Mouse (Mus musculus) erythroblast, embryonic 14.5 days (primary cell): ENCODE data around the gene Tenm4. TPM values are rescaled to one million over a fixed set of nuclear protein-coding genes. Genes with fewer than 3 reads are reported as not detected.

ENCODE experiments used
- H3K27me3 ChIP-seq: 2 replicates; pipeline ENCODE4 v1.6.1; 2012; ENCODE audit warnings: inconsistent platforms; ENCODE audit not compliant: control insufficient read depth
- H3K36me3 ChIP-seq: 2 replicates; pipeline ENCODE4 v1.6.1; 2012; ENCODE audit warnings: mild to moderate bottlenecking, inconsistent platforms; ENCODE audit not compliant: control insufficient read depth
- H3K4me1 ChIP-seq: 2 replicates; pipeline ENCODE4 v1.6.1; 2012; ENCODE audit warnings: inconsistent platforms; ENCODE audit not compliant: control insufficient read depth
- H3K4me3 ChIP-seq: replicated peaks from 2 replicates; pipeline ENCODE3; 2012; ENCODE audit warnings: moderate library complexity, mild to moderate bottlenecking, inconsistent platforms
- H3K9me3 ChIP-seq: 2 replicates; pipeline ENCODE4 v1.6.1; 2012; ENCODE audit warnings: low read length, inconsistent platforms, mixed read lengths; ENCODE audit not compliant: control insufficient read depth
- GATA1 ChIP-seq: IDR thresholded peaks from 2 replicates; pipeline ENCODE4 v1.6.1; 2012; ENCODE audit warnings: low read length, inconsistent platforms, mixed read lengths
- TAL1 ChIP-seq: IDR thresholded peaks from 3 replicates; pipeline ENCODE4 v1.6.1; 2012; ENCODE audit warnings: low read length, inconsistent platforms, mixed read lengths
- polyA plus RNA-seq: library from polyadenylated mRNA; stranded (reverse); fragments of >175 nt; gene quantifications from 2 replicates; pipeline ENCODE4 v1.2.3, GENCODE M21; 2012

Gene Tenm4
- polyA plus RNA-seq, 1 experiment = not detected

- Histone ChIP-seq H3K36me3 (no peaks in the 10 kb centered on the region), H3K27me3 (peaks cover 9% of the 10 kb centered on the region), H3K4me1 (no peaks in the 10 kb centered on the region), H3K9me3 (no peaks in the 10 kb centered on the region), H3K4me3 (no peak overlapping the region)
- TF ChIP-seq GATA1 (no peak), TAL1 (no peak)
These were observed 478.1 kb downstream of the Tenm4 start for GRCm38 (mm10) chr7:96649171-96649570.

- Histone ChIP-seq H3K36me3 (no peaks in the 10 kb centered on the region), H3K4me3 (no peak overlapping the region), H3K9me3 (no peaks in the 10 kb centered on the region), H3K27me3 (peaks cover 4% of the 10 kb centered on the region), H3K4me1 (no peaks in the 10 kb centered on the region)
- TF ChIP-seq TAL1 (no peak), GATA1 (no peak)
These were observed 479.4 kb downstream of the Tenm4 start for GRCm38 (mm10) chr7:96650435-96650834.

GRCm38 (mm10) chr7:96651055-96651454 lies 480.0 kb downstream of the Tenm4 start:
- H3K27me3 ChIP-seq = no peaks in the 10 kb centered on the region
- no peak overlapping the region for H3K4me3 ChIP-seq
- no peaks in the 10 kb centered on the region for H3K36me3 ChIP-seq
- H3K4me1 ChIP-seq = no peaks in the 10 kb centered on the region
- TF ChIP-seq TAL1 = no peak
- no peak for TF ChIP-seq GATA1
- H3K9me3 ChIP-seq = no peaks in the 10 kb centered on the region

GRCm38 (mm10) chr7:96651626-96652341 lies 480.7 kb downstream of the Tenm4 start:
- no peaks in the 10 kb centered on the region for H3K9me3 ChIP-seq
- no peaks in the 10 kb centered on the region for H3K27me3 ChIP-seq
- no peaks in the 10 kb centered on the region for H3K4me1 ChIP-seq
- TF ChIP-seq GATA1 = no peak
- TF ChIP-seq TAL1 = no peak
- H3K36me3 ChIP-seq = no peaks in the 10 kb centered on the region
- H3K4me3 ChIP-seq = no peak overlapping the region

GRCm38 (mm10) chr7:96652844-96653243 lies 481.8 kb downstream of the Tenm4 start:
- TF ChIP-seq GATA1 (no peak), TAL1 (no peak)
- no peaks in the 10 kb centered on the region for H3K9me3 ChIP-seq
- no peaks in the 10 kb centered on the region for H3K36me3 ChIP-seq
- no peak overlapping the region for H3K4me3 ChIP-seq
- H3K4me1 ChIP-seq = no peaks in the 10 kb centered on the region
- no peaks in the 10 kb centered on the region for H3K27me3 ChIP-seq

- TF ChIP-seq TAL1 (no peak), GATA1 (no peak)
- Histone ChIP-seq H3K27me3 (no peaks in the 10 kb centered on the region), H3K4me1 (no peaks in the 10 kb centered on the region), H3K4me3 (no peak overlapping the region), H3K36me3 (no peaks in the 10 kb centered on the region), H3K9me3 (no peaks in the 10 kb centered on the region)
These were observed 483.2 kb downstream of the Tenm4 start for GRCm38 (mm10) chr7:96654206-96654605.

- TF ChIP-seq GATA1 (no peak), TAL1 (no peak)
- no peaks in the 10 kb centered on the region for H3K9me3 ChIP-seq
- H3K27me3 ChIP-seq = no peaks in the 10 kb centered on the region
- no peaks in the 10 kb centered on the region for H3K36me3 ChIP-seq
- no peak overlapping the region for H3K4me3 ChIP-seq
- H3K4me1 ChIP-seq = no peaks in the 10 kb centered on the region
These were observed 484.2 kb downstream of the Tenm4 start for GRCm38 (mm10) chr7:96655096-96655716.

GRCm38 (mm10) chr7:96657101-96657830 lies 486.2 kb downstream of the Tenm4 start:
- TF ChIP-seq TAL1 (no peak), GATA1 (no peak)
- Histone ChIP-seq H3K4me3 (no peak overlapping the region), H3K27me3 (no peaks in the 10 kb centered on the region), H3K9me3 (no peaks in the 10 kb centered on the region), H3K4me1 (no peaks in the 10 kb centered on the region), H3K36me3 (no peaks in the 10 kb centered on the region)
